Mouse (Mus musculus) brain, embryonic 14.5 days (tissue): ENCODE results near the gene Slc31a1.

Experiments used
- CTCF ChIP-seq: fragments of 200-500 bp; IDR thresholded peaks from 2 replicates; pipeline ENCODE4 v1.5.1; 2012; ENCODE audit warnings: inconsistent platforms, mild to moderate bottlenecking, moderate library complexity, borderline replicate concordance; ENCODE audit not compliant: insufficient read depth, insufficient read length; ENCODE audit errors: extremely low read depth
- POLR2A ChIP-seq: fragments of 200-500 bp; IDR thresholded peaks from 2 replicates; pipeline ENCODE4 v1.6.1; 2012; ENCODE audit warnings: mild to moderate bottlenecking, inconsistent platforms, borderline replicate concordance; ENCODE audit not compliant: poor library complexity, insufficient read depth, insufficient read length, severe bottlenecking; ENCODE audit errors: extremely low read depth

DNA sequence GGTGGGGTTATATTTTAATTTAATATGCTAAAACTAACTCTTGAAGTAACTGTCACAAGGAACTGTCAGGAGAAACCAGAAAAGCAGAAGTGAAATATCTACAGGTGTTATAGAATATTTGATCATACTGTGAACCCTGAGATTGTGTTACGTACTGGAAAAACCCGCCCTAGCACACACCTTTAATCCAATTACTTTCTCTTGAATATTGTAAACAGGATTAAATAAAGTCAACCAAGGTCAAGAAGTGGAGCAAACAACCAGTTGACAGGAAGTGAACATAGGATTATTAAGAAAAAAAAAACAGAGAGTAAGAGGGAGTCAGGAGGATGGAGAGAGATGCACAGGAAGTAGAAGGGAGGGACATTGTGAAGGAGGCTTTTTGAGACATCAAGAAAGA lies 47.7 kb upstream of the Slc31a1 start:
- TF ChIP-seq CTCF (no peak), POLR2A (no peak)
